Mouse (Mus musculus) liver, postnatal 0 days (tissue): ENCODE data around the gene Retreg1.

Experiments used
- CTCF ChIP-seq: sonication (generic); IDR thresholded peaks from 2 replicates; pipeline ENCODE4 v1.5.1; 2016; ENCODE audit warnings: antibody characterized with exemption, low read depth
- EP300 ChIP-seq: IDR thresholded peaks from 2 replicates; pipeline ENCODE4 v1.6.1; 2016; ENCODE audit warnings: antibody characterized with exemption, low read depth, mild to moderate bottlenecking

DNA sequence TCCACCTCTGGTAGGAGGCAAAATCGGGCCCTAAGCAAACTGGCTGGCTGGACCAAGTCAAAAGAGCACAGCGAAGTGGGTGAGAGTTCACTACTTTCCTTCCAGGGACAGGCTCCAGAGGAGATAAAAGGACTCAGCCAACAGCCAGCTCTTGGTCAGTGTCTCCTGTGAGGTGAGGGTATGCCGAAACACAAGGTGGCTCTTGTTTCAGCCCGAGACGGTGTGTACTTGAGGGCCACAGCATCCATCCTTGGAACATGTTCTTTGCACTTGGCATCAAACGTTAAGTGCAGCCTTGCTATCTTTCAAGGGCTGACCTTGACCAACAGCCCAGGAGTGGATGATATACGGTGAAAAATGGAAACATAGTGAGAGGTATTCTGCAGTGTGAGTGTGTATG is 75.7 kb downstream of the Retreg1 start:
- no peak for TF ChIP-seq CTCF
- TF ChIP-seq EP300 = no peak
